Mouse (Mus musculus) liver, postnatal 0 days (tissue): ENCODE measurements at regions not wholly inside any gene's neighbourhood (a gene's known extent, or its start where the extent isn't known, plus 50 kb on each side); places are given as distances from the start of the nearest gene placed in this dataset.

ENCODE experiments used
- CTCF ChIP-seq: sonication (generic); IDR thresholded peaks from 2 replicates; pipeline ENCODE4 v1.5.1; 2016; ENCODE audit warnings: antibody characterized with exemption, low read depth
- EP300 ChIP-seq: IDR thresholded peaks from 2 replicates; pipeline ENCODE4 v1.6.1; 2016; ENCODE audit warnings: antibody characterized with exemption, low read depth, mild to moderate bottlenecking

DNA sequence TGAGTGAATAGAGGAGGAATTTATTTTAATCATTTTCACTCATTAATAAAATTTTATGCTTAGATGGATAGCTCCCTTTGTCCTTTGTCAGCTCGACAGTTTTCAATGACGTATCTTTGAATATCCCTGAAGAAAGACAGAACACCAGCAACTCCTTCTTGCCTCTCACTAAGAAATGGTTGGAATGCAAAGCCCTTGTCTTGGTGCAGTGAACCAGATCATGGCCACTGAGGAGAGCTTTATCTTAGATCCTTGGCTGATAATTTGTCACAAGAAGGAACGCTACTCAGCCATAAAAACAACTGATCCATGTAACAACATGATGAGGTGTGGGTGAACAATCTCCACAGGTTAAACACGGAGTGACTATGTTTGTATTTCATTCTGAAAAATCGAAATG, 73.5 kb upstream of the Plppr5 start:
- TF ChIP-seq CTCF (no peak), EP300 (no peak)
